Mouse (Mus musculus) small intestine, adult 2 months (tissue): ENCODE data around the gene Fam78a.

Source experiments
- CTCF ChIP-seq: fragments of 200-500 bp; IDR thresholded peaks from 2 replicates; pipeline ENCODE4 v1.5.1; 2012; ENCODE audit warnings: low read depth, mild to moderate bottlenecking, control low read depth, inconsistent platforms, low read length, moderate library complexity, mixed read lengths; ENCODE audit not compliant: insufficient replicate concordance, insufficient read length; ENCODE audit errors: extremely low read depth
- POLR2A ChIP-seq: fragments of 200-500 bp; IDR thresholded peaks from 2 replicates; pipeline ENCODE4 v1.6.1; 2012; ENCODE audit warnings: low read depth, mild to moderate bottlenecking, control low read depth, inconsistent platforms, low read length, moderate library complexity

DNA sequence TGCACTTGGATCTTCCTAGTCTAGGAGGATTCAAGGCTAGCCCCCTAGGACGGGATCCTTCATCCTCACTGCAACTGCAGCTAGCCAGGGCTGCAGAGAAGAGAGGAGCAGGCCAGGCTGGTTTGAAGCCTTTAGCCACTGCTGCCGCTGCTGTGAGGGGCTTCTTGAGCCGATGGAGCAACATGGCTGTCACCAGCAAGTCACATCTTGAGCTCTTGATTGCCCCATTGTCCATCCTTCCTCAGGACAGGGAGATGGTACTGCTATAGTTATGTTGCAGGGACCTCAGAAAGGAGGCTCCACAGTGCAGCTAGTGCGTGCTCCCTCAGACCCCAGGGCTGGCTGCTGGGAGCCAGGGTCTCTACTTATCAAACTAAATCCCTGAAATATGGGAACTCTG, 26.9 kb downstream of the Fam78a start:
- TF ChIP-seq POLR2A (no peak), CTCF (no peak)
